Mouse (Mus musculus) megakaryocyte-erythroid progenitor cell, adult 5 weeks (primary cell): Measurements from ENCODE around the gene Mlh1. TPM values are rescaled to one million over a fixed set of nuclear protein-coding genes. Genes with fewer than 3 reads are reported as not detected.

Experiments used
- polyA plus RNA-seq: library from polyadenylated mRNA; stranded (reverse); fragments of >175 nt; gene quantifications from 2 replicates; pipeline ENCODE4 v1.2.3, GENCODE M21; 2012

Gene Mlh1
- 5.7 and 7.1 TPM in 2 replicates for polyA plus RNA-seq

GRCm38 (mm10) chr9:111271434-111272160 lies at the start of gene Mlh1, which contains the start of gene Epm2aip1:
Gene Mlh1 (minus strand): TSS chr9:111271791.
Gene Epm2aip1 (plus strand): TSS chr9:111271929.

GRCm38 (mm10) chr9:111311031-111311842 lies 39.6 kb upstream of the Mlh1 start, which contains the start of gene Trank1:
Gene Trank1 (plus strand): TSS chr9:111311739.

Other genes starting within 250 kb of the Mlh1 start
- gene Ccrl2, start 214.3 kb downstream of the Mlh1 start, polyA plus RNA-seq, result 1.3 and 1.6 TPM in 2 replicates
- gene Lrrfip2, start 154.2 kb downstream of the Mlh1 start, polyA plus RNA-seq, result 23.1 and 24.7 TPM in 2 replicates
- 2.1 TPM in 2 replicates for gene Epm2aip1, start 138 bp upstream of the Mlh1 start, polyA plus RNA-seq
- gene Trank1, start 39.9 kb upstream of the Mlh1 start, polyA plus RNA-seq, result 0.01 TPM in 2 replicates
- 0.02 TPM in 1 of 2 replicates, not detected in the other for gene Dclk3, start 167.3 kb upstream of the Mlh1 start, polyA plus RNA-seq